Mouse (Mus musculus) right cerebral cortex, postnatal 36 days (tissue): ENCODE measurements around the gene Sbno2.

Experiments
- DNase-seq, 2 experiments: peaks; one replicate each; pipeline ENCODE4 v3.0.0; 2022; ENCODE audit warnings: low spot score in 2 of 2, mixed read lengths in 1 of 2

Gene Sbno2

DNA sequence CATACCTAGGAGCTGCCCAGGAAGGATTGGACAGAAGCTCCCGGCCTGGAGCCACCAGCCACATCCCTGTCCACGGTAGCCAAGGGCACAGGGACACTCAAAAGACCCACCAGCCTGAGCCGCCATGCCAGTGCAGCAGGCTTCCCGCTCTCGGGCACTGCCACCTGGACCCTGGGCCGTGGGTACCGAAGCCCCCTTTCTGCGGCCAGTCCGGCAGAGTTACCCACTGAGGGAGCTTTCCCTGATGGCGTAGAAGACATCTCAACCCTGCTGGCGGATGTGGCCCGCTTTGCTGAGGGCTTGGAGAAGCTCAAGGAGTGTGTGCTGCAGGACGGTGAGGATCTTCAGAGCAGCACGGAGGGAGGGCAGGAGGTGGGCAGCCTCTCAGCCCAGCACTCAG lies 87.6 kb downstream of the Sbno2 start:
- DNase-seq = no peak

GRCm38 (mm10) chr10:80017361-80017760 lies 88.0 kb downstream of the Sbno2 start:
- no peak for DNase-seq

DNA sequence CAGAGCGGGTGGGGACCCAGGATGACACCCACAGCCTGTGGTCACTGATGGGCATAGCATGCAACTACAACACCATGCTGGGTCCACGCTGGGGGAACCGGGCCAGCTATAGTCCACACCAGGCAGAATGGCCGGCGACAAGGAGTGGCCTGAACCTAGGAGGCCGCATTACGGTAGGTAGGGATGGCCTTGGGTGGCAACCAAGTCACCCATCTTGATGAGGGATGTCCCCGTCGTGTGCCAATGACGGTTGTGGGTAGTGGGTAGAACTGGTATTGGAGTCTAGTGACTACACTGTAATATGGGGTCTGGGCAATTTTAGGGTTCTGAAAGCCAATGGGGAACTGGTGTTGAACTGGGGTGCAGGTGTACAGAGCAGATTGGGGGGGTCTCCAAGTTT lies 88.4 kb downstream of the Sbno2 start:
- no peak for DNase-seq

GRCm38 (mm10) chr10:80016511-80016910 lies 88.9 kb downstream of the Sbno2 start, which contains the start of gene Arhgap45:
TSS of gene Arhgap45 (plus strand) at chr10:80016653.
- no peak for DNase-seq

- DNase-seq = no peak
Observed at GRCm38 (mm10) chr10:80015583-80015982, 89.8 kb downstream of the Sbno2 start.

DNA sequence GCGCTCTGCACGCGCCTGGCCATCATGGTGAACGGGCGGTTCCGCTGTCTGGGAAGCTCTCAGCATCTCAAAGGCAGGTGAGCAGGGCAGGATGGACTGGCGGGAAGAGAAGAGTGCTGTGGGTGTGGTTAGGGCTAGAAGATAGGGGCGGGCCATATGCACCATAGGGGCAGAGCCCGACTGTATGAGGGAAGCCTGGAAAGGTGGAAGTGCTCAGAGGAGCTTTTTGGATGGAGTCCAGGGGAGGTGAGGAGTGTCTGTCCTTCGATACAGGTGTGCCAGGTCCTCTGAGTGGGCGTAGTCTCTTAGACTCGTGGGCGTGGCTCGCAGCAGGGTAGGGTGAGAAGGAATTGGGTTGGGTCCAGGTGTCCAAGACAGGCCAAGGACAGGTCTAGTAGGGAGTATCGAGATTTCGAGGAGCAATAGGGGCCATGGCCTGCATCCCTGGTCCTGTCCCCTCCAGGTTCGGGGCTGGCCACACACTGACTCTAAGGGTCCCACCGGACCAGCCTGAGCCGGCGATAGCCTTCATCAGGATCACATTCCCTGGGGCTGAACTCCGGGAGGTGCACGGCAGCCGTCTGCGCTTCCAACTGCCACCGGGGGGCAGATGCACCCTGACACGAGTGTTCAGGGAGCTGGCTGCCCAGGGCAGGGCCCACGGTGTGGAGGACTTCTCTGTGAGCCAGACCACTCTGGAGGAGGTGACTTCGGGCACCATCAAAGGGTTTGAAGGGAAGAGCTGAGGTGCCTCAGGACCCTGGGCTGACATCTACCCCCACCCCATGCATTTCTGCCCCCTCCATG lies 90.7 kb downstream of the Sbno2 start:
- no peak for DNase-seq

DNA sequence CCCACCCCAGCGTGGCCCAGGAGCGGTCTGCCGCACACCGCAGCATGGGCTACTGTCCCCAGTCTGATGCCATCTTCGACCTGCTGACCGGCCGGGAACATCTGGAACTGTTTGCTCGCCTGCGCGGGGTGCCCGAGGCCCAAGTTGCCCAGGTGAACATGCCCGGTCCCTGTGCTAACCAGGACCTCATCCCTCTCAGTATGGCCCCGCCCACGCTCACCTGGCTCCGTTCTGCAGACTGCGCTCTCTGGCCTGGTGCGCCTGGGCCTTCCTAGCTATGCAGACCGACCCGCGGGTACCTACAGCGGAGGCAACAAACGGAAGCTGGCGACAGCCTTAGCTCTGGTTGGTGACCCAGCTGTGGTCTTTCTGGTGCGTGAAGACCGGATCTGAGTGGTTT lies 91.8 kb downstream of the Sbno2 start:
- DNase-seq = no peak

DNA sequence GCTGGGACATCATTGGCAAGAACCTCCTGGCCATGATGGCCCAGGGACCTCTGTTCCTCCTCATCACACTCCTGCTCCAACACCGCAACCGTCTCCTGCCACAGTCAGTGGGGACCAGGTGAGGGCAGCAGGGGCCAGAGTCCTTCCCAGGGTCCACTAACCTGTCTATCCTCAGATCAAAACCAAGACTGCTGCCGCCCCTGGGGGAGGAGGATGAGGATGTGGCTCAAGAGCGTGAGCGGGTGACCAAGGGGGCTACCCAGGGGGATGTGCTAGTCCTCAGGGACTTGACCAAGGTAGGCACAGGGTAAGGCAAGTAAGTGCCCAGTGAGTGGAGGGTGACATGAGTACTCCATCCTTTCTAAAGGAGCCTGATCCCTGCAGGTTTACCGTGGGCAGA lies 93.6 kb downstream of the Sbno2 start:
- no peak for DNase-seq
